Mouse (Mus musculus) heart, postnatal 4 days (tissue): ENCODE results near the gene Ptov1. TPM values are rescaled to one million over a fixed set of nuclear protein-coding genes. Genes with fewer than 3 reads are reported as not detected.
"Not testable (repeated sequence)": the region's sequence is repeated elsewhere in the genome, so short reads cannot be mapped to it uniquely, and the experiment has no call there.

ENCODE experiments used
- DNase-seq: peaks from one replicate; pipeline ENCODE4 v3.0.0; 2021
- total RNA-seq, 2 experiments: library from RNA; stranded (reverse); gene quantifications; 2 replicates each; pipeline ENCODE4 v1.2.3; 2021

Gene Ptov1
- total RNA-seq, 2 experiments from 2014 or later = 237 to 248 TPM

DNA sequence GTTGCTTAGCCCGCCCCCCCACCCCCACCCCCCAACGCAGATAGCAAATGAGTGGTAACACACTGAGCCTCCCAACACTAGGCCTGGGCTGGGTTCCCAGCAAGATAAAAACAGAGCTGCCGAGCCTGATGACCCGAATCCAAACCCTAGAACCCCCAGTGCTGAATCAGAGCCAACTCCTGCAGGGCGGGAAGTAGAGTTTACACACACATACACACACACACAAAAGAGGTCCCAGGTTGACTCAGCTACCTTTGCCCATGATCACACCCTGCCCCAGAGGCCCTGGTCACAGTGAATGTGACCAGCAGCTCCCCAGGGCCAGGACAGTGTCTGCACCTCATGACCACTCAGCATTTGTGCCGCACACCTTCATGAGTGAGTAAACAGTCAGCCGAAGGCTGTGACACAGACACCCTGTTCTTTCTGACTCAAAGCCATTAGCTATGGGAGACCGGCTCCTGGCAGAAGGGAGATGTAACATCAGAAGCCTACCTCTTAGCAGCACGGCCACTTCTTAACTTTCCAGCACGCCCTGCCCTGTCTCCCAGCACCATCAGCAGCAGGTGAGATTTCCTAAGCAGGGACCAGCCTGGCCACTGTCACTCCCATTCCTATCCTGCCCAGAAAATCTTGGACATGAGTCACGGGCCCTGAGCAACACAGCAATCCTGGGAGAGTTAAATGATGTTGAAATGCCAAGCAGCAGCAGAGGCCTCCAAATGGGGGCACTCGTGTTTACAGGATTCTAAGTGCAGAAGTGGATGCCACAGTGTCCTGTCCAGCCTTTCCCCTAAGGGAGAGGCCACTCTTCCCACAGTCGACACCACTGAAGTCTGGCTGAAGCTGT, 18.9 kb upstream of the Ptov1 start:
- DNase-seq = peak; percentile 66

DNA sequence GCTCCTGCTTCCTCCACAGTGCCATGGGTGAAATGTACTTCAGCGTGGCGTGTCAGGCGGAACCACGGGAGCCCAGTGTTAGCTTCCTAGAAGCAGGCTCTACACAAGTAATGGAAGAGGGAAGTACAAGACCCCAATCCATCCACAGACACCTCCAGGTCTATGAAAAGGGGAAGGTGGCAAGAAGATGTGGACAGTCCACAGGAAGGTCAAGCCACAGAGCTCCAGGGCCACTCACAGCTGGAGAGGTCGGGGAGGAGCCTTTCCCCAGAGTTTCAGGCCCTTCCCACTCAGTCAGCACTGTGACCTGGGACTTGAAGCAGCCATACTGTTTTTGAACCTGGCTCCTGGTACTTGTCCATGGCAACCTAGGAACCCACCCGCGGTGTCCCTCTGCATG, 17.4 kb upstream of the Ptov1 start:
- no peak for DNase-seq

GRCm38 (mm10) chr7:44884637-44885036, 15.0 kb upstream of the Ptov1 start:
- no peak for DNase-seq

- no peak for DNase-seq
These were observed 13.4 kb upstream of the Ptov1 start for GRCm38 (mm10) chr7:44883036-44883435.

DNA sequence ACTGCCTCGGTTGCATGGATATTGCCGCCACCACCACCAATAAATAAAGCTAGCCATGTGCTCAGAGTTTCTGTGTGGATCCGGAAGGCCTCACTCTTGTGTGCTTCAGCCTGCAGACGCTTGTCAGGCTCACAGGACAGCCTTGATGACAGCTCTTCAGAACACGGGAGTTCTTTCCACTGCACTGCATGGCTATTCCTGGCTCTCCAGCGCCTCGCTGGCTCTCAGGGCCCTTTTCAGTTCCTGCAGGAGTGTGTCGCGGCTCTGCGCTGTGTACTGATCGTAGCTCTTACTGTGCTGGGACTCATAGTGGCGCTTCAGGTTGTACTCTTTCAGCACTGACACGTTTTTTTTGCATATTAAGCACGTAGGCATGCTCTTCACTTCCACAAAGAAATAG, 8.2 kb upstream of the Ptov1 start:
- DNase-seq = peak; percentile 60

GRCm38 (mm10) chr7:44871774-44872173, 2.2 kb upstream of the Ptov1 start:
- not testable (repeated sequence) for DNase-seq

DNA sequence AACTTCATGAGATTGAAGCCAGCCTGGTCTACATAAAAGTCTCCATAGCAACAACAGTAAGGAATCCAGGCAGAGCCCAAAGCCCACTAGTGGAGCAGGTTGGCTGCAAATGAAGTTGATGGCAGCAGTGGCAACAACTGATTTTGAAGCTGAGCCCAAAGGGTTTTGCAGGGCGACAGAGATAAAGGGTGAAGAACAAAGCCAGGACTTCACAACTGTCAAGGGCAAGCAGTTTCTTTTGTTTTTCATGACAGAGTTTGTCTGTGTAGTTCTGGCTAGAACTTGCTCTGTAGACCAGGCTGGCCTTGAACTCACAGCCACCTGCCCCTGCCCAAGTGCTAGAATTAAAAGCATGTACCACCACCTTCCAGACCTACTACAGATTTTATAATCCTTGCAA, 1.6 kb upstream of the Ptov1 start:
- no peak for DNase-seq

DNA sequence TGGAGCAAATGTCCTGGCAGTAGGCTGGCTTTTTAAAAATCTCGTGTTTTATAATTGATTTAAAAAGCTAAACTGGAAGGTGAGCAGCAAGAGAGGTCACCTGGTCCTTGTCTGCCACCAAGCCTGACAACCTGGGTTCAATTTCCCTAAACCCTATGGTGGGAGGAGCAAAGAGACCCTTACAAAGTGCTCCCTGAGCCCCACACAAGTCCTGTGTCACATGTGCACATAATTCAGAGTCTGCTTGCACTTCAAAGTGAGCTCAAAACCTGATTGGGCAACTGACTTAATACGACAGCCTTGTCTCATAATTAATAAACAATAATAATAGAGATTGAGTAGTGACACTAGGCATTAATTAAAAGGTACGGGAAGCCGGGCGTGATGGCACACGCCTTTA, 1.0 kb upstream of the Ptov1 start:
- no peak for DNase-seq

GRCm38 (mm10) chr7:44868919-44869696, 480 bp downstream of the Ptov1 start:
- DNase-seq = peak; percentile 78

DNA sequence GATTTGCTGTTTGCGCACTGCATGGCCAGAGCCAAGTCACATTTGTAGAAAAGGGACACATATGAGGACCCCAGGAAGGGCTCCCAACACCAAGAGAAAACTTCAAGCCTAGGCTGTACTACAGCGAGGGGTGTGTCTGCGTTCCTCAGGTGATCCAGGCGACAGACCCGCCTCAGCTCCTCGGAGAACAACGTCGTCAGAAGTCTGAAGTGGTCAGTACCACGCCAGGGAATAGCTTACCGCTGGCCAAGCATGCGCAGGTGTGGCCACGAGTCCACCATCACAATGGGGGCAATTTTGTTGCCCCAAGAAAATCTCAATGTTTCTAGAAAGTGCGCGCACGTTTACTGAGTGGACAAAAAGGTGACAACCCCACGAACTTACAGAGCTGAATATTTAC, 1.1 kb downstream of the Ptov1 start:
- DNase-seq = no peak

- no peak for DNase-seq
These were observed 1.8 kb downstream of the Ptov1 start for GRCm38 (mm10) chr7:44867802-44868201.

GRCm38 (mm10) chr7:44867010-44867702, 2.4 kb downstream of the Ptov1 start:
- no peak for DNase-seq

DNA sequence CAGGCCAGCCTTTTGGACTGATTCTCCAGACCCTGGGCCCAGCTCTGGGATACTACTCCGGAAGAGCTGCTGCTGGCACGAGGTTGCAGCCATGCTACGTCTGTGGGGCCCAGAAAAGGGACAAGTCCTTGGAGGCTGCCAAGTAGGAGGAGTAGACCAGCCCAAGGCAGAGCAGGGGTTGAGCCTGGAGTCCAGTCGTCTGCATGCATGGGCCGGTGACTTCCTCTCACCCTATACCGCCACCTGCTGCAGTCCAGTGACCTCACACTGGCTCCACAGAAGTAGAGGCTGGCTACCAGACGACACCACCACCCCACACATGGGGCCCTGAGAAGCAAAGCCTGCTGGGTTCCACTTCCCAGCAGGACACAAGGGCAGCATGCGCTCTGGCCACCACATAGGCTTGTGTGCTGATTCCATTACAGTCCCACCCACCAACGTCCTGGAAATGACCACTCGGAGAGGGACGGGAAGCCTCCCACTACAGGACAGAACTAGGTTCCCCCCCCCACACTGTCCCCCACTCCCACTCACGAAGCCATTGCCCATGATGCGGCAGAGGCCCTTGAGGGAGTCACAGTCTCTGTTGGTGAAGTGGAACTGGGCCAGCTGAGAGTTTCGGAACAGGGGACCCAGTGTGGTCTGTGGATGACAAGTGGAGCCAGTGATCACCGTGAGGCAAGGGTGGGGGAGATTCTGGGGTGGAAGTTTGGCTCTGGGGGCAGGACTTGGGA, 3.1 kb downstream of the Ptov1 start:
- peak; percentile 82 for DNase-seq

DNA sequence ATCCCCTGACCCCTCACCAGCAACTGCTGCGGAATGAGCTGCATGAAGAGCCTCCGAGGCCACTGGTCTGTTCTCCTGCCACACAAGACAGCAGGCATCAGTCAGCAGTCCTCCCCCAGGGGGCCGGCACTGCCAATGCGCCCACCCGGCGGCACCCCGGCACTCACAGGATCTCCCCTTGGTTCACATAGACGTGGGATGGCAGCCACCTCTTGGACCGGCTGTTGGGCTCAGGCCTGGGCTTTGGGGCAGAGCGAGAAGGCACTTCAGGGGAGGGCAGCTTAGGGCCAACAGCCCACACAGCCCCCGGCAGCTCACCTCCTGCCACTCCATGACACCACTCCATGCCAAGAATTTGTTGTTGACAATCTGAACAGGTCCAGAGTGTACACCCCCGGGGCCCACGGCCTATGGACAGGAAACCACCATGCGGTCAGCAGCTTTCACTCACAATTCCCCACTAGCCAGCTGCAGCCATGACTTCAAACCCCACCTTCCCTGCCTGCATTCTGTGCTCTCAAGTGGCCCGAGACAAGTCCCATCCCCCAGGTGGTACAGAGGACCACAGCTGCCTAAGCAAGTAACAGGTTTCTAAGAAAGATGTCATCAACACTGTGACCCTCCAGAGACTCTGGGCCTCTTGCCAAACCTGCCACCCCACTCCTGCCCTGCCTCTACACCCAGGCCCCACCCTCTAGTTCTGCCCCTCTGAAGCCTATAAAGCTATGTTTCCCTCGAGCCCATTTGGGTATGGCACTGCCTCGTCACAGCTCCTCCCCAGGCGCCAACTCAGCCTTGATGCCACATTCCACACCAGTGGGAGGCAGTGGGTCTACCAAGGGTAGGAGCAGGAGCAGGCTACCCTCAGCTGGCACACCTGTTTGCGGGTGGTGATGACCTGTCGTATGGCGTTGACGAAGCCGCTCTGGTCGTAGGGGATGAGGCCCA, 4.7 kb downstream of the Ptov1 start:
- DNase-seq = peak; percentile 62

DNA sequence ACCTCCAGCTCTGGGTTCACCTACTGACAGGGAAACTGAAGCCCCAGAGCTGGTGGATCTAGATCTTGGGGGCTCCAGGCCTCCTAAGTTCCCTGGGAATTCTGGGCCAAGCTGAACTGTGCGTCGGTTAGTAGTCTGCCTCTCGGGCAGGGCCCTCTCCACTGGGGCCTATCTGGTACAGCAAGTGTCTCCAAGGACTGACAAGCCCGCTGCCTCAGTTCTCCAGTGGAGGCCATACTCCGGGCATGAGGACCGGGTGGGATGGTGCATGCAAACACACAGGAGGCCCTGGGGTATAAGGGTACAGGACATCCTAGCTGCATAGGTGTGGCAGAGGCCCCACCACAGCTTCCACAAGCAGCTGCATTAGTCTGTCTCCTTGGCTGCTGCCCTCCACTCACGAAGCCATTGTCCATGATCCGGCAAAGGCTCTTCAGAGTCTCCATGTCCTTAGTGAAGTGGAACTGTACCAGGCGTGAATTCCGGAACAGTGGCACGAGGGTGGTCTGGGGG, 5.5 kb downstream of the Ptov1 start:
- DNase-seq = no peak

DNA sequence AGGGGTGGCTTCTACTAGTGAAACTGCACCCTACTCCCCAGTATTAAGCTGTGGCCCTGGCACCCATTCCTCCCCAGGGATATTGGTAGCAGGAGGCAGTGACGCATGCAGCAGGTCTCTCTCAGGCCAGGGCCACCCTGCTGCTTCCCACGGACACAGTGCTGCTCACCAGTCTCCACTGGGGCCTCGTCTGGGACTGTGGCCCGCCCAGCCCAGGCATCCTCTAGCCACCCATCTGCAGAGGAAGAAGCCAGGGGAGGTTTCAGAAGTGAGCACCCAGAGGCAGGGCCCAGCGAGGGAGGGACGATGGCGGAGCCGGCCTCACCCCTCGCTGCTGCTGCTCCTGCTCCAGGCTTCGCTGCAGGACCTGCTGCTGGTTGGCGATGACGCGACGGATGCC, 6.4 kb downstream of the Ptov1 start:
- DNase-seq = peak; percentile 7

DNA sequence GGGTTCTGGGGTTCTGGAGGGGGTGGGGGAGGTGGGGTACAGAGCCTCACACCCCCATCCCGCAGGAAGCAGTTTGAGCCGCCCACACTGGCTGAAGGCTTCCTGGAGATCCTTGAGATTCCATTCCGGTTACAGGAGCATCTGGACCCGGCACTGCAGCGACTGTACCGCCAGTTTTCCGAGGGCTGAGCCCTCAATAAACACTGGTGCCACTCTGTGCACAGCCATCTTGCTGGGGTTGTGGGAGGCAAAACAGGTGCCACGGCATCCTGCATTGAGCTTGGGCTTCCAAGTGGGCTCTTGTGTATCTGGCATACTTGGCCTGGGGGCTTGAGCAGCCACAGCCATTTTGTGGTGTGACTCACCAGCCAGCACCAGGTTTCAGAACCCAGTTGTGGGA, 7.2 kb downstream of the Ptov1 start:
- DNase-seq = no peak

- DNase-seq = no peak
These were observed 8.2 kb downstream of the Ptov1 start for GRCm38 (mm10) chr7:44861429-44861816.

- peak; percentile 86 for DNase-seq
These were observed 8.8 kb downstream of the Ptov1 start for GRCm38 (mm10) chr7:44860576-44861428.

- DNase-seq = no peak
These were observed 9.7 kb downstream of the Ptov1 start for GRCm38 (mm10) chr7:44859896-44860295.
